Mouse (Mus musculus) CD8-positive naive resting alpha-beta T cell, adult 57 days (primary cell): ENCODE data around the gene Sult2b1. TPM values are rescaled to one million over a fixed set of nuclear protein-coding genes. Genes with fewer than 3 reads are reported as not detected.

Experiments used
- total RNA-seq: library from RNA; stranded (reverse); gene quantifications from one replicate; pipeline ENCODE4 v1.2.4, GENCODE M21; 2023

Sult2b1 gene
- total RNA-seq, 1 experiment from 2014 or later = 3.8 TPM

Other genes starting within 250 kb of the Sult2b1 start
- gene Hsd17b14, start 229.8 kb downstream of the Sult2b1 start, total RNA-seq = not detected
- 29.1 TPM for gene Bcat2, start 214.5 kb downstream of the Sult2b1 start, total RNA-seq
- not detected for gene Fgf21, start 169.2 kb downstream of the Sult2b1 start, total RNA-seq
- gene Fut1, start 167.4 kb downstream of the Sult2b1 start, total RNA-seq = 0.18 TPM
- 0.28 TPM for gene Izumo1, start 162.9 kb downstream of the Sult2b1 start, total RNA-seq
- gene Rasip1, start 157.2 kb downstream of the Sult2b1 start, total RNA-seq = 0.52 TPM
- not detected for gene Mamstr, start 144.7 kb downstream of the Sult2b1 start, total RNA-seq
- not detected for gene Fut2, start 118.3 kb downstream of the Sult2b1 start, total RNA-seq
- not detected for gene Ntn5, start 100.6 kb downstream of the Sult2b1 start, total RNA-seq
- not detected for gene Sec1, start 90.3 kb downstream of the Sult2b1 start, total RNA-seq
- 5.0 TPM for gene Car11, start 84.8 kb downstream of the Sult2b1 start, total RNA-seq
- 34.2 TPM for gene Dbp, start 79.6 kb downstream of the Sult2b1 start, total RNA-seq
- gene Rpl18, start 69.2 kb downstream of the Sult2b1 start, total RNA-seq = 3,071 TPM
- gene Sphk2, start 66.7 kb downstream of the Sult2b1 start, total RNA-seq = 30.4 TPM
- gene Fam83e, start 63.5 kb downstream of the Sult2b1 start, total RNA-seq = 3.1 TPM
- gene Spaca4, start 58.9 kb downstream of the Sult2b1 start, total RNA-seq = not detected
- 1.1 TPM for gene Lmtk3, start 931 bp downstream of the Sult2b1 start, total RNA-seq
- gene Cyth2, start 29.9 kb upstream of the Sult2b1 start, total RNA-seq = 119 TPM
- 3.9 TPM for gene Kcnj14, start 40.1 kb upstream of the Sult2b1 start, total RNA-seq
- 37.0 TPM for gene Grwd1, start 46.3 kb upstream of the Sult2b1 start, total RNA-seq
- 60.4 TPM for gene Kdelr1, start 88.1 kb upstream of the Sult2b1 start, total RNA-seq
- gene Grin2d, start 93.7 kb upstream of the Sult2b1 start, total RNA-seq = 0.43 TPM
- not detected for gene Syngr4, start 112.0 kb upstream of the Sult2b1 start, total RNA-seq
- gene Tmem143, start 112.3 kb upstream of the Sult2b1 start, total RNA-seq = 8.9 TPM
- 353 TPM for gene Emp3, start 136.7 kb upstream of the Sult2b1 start, total RNA-seq
- gene Ccdc114, start 139.4 kb upstream of the Sult2b1 start, total RNA-seq = 1.7 TPM
- gene Abcc6, start 245.6 kb upstream of the Sult2b1 start, total RNA-seq = not detected
- 42.7 TPM for gene Nomo1, start 249.0 kb upstream of the Sult2b1 start, total RNA-seq